Mouse (Mus musculus) macrophage (primary cell): ENCODE data around the gene Isg15. TPM values are rescaled to one million over a fixed set of nuclear protein-coding genes. Genes with fewer than 3 reads are reported as not detected.

Experiments used
- H3K27ac ChIP-seq: fragments of 350-480 bp; formaldehyde crosslinking; 2 replicates; pipeline ENCODE4 v1.9.0; 2021
- H3K36me3 ChIP-seq: fragments of 350-480 bp; formaldehyde crosslinking; 2 replicates; pipeline ENCODE4 v1.9.0; 2021; ENCODE audit errors: inconsistent target
- H3K4me3 ChIP-seq: fragments of 350-480 bp; formaldehyde crosslinking; 2 replicates; pipeline ENCODE4 v1.9.0; 2021; ENCODE audit errors: inconsistent target
- H3K79me2 ChIP-seq: fragments of 350-480 bp; formaldehyde crosslinking; 2 replicates; pipeline ENCODE4 v1.9.0; 2021; ENCODE audit errors: inconsistent target
- WGBS: methylation state at CpG from one replicate; pipeline ENCODE4 v1.1.7; 2026; ENCODE audit warnings: inconsistent platforms; ENCODE audit not compliant: missing documents; 5-methylcytosine and 5-hydroxymethylcytosine counted together
- polyA plus RNA-seq: library from polyadenylated mRNA; stranded (reverse); fragments of 250-400 nt; gene quantifications from 3 replicates; pipeline ENCODE4 v1.2.4, GENCODE M21; 2018; ENCODE audit warnings: inconsistent platforms
- total RNA-seq, 78 experiments: library from RNA; depleted of rRNA; stranded (reverse); fragments of 250-400 nt; gene quantifications; 1 replicate in 9 of 78; 2 replicates in 24 of 78; 3 replicates in 43 of 78; 4 replicates in 2 of 78; pipeline ENCODE4 v1.2.4; 2018; ENCODE audit warnings: inconsistent platforms in 56 of 78

The Isg15 gene
- total RNA-seq (2018; cell fraction: chromatin; rRNA removed), result 100 to 1,000 TPM in 17 of 26 experiments, 10 to 100 TPM in 7, 1 to 10 TPM in 2; 8.7 to 297 (median 169) TPM
- total RNA-seq (2018; cell fraction: cytosol; rRNA removed), result 1,000 to 10,000 TPM in 14 of 26 experiments, 100 to 1,000 TPM in 11, 10 to 100 TPM in 1; 99.2 to 2,982 (median 1,363) TPM
- total RNA-seq (2018; cell fraction: nucleus; rRNA removed), result 1,000 to 10,000 TPM in 9 of 26 experiments, 100 to 1,000 TPM in 10, 10 to 100 TPM in 7; 24.1 to 1,393 (median 399) TPM
- polyA plus RNA-seq, result 62.5 to 462 TPM (median 183 TPM) in 3 replicates

- H3K79me2 ChIP-seq, result peaks cover 41% of the 10 kb centered on the region
- 24% methylated on average over 10 of the region's 10 CpGs for WGBS
- peak within 1 kb of the TSS; percentile 53 for H3K4me3 ChIP-seq
- 0 out of 2 replicates have a peak, but pooled peaks cover 6% of the 10 kb centered on the region for H3K36me3 ChIP-seq
- peak within 1 kb of the TSS; percentile 68 for H3K27ac ChIP-seq
These were observed at the start of gene Isg15 for GRCm38 (mm10) chr4:156200623-156201475. Gene Isg15, minus strand, starts transcription at chr4:156200818.

- H3K27ac ChIP-seq, result no peak overlapping the region
- 75% methylated on average over 11 of the region's 11 CpGs for WGBS
These were observed 48.9 kb upstream of the Isg15 start for GRCm38 (mm10) chr4:156249567-156249966.

GRCm38 (mm10) chr4:156236651-156237447 lies 36.2 kb upstream of the Isg15 start:
- Histone ChIP-seq H3K27ac (no peak overlapping the region), H3K4me3 (peak overlapping the region; percentile 27; the same call in 1 of the 2 replicates), H3K36me3 (peaks cover 54% of the 10 kb centered on the region), H3K79me2 (peaks cover 35% of the 10 kb centered on the region; the same call in 1 of the 2 replicates)
- 65% methylated on average over 33 of the region's 60 CpGs for WGBS

More at GRCm38 (mm10) chr4:156249567-156249966, 48.9 kb upstream of the Isg15 start:
- Histone ChIP-seq H3K36me3 (peaks cover 38% of the 10 kb centered on the region), H3K4me3 (no peak overlapping the region), H3K79me2 (no peaks in the 10 kb centered on the region)

- peaks cover 54% of the 10 kb centered on the region for H3K36me3 ChIP-seq
- H3K27ac ChIP-seq, result peak within 1 kb of the TSS; percentile 45
- WGBS, result 1% methylated on average over 82 of the region's 90 CpGs
- peak within 1 kb of the TSS; percentile 46 for H3K4me3 ChIP-seq
- peaks cover 35% of the 10 kb centered on the region; the same call in 1 of the 2 replicates for H3K79me2 ChIP-seq
These were observed 35.4 kb upstream of the Isg15 start, which contains the start of gene Noc2l for GRCm38 (mm10) chr4:156235808-156236533. Gene Noc2l, plus strand, starts transcription at chr4:156236010.

GRCm38 (mm10) chr4:156235360-156235770 lies 34.7 kb upstream of the Isg15 start:
- Histone ChIP-seq H3K79me2 (peaks cover 34% of the 10 kb centered on the region; the same call in 1 of the 2 replicates), H3K27ac (peak overlapping the region; percentile 45), H3K4me3 (peak overlapping the region; percentile 46), H3K36me3 (peaks cover 53% of the 10 kb centered on the region)
- WGBS, result 0% methylated on average over 15 of the region's 15 CpGs

- WGBS, result under 1% methylated on average over 36 of the region's 48 CpGs
- peaks cover 51% of the 10 kb centered on the region for H3K36me3 ChIP-seq
- H3K27ac ChIP-seq, result peak within 1 kb of the TSS; percentile 45
These were observed 34.1 kb upstream of the Isg15 start, which contains the start of gene Plekhn1 for GRCm38 (mm10) chr4:156234701-156235213. Gene Plekhn1, minus strand, starts transcription at chr4:156234857.

GRCm38 (mm10) chr4:156234021-156234501 lies 33.4 kb upstream of the Isg15 start:
- WGBS, result 10% methylated on average over 11 of the region's 17 CpGs
- Histone ChIP-seq H3K79me2 (peaks cover 21% of the 10 kb centered on the region; the same call in 1 of the 2 replicates), H3K4me3 (peak overlapping the region; percentile 51), H3K27ac (peak overlapping the region; percentile 27; the same call in 1 of the 2 replicates), H3K36me3 (peaks cover 44% of the 10 kb centered on the region)

More at GRCm38 (mm10) chr4:156234701-156235213, 34.1 kb upstream of the Isg15 start, which contains the start of gene Plekhn1:
- Histone ChIP-seq H3K4me3 (peak within 1 kb of the TSS; percentile 51), H3K79me2 (peaks cover 28% of the 10 kb centered on the region; the same call in 1 of the 2 replicates)

GRCm38 (mm10) chr4:156228393-156229024 lies 27.9 kb upstream of the Isg15 start:
- WGBS, result 48% methylated on average over 12 of the region's 12 CpGs
- Histone ChIP-seq H3K4me3 (peak overlapping the region; percentile 37), H3K36me3 (peaks cover 40% of the 10 kb centered on the region; the same call in 1 of the 2 replicates), H3K27ac (peak overlapping the region; percentile 60), H3K79me2 (peaks cover 11% of the 10 kb centered on the region; the same call in 1 of the 2 replicates)

- Histone ChIP-seq H3K36me3 (peaks cover 45% of the 10 kb centered on the region; the same call in 1 of the 2 replicates), H3K79me2 (peaks cover 11% of the 10 kb centered on the region; the same call in 1 of the 2 replicates), H3K4me3 (peak overlapping the region; percentile 37), H3K27ac (peak overlapping the region; percentile 60)
- whole genome bisulfite sequencing, result 60% methylated on average over 15 of the region's 18 CpGs
These were observed 27.3 kb upstream of the Isg15 start for GRCm38 (mm10) chr4:156227752-156228392.

GRCm38 (mm10) chr4:156224276-156224675 lies 23.7 kb upstream of the Isg15 start:
- peaks cover 37% of the 10 kb centered on the region; the same call in 1 of the 2 replicates for H3K36me3 ChIP-seq
- no peak overlapping the region for H3K27ac ChIP-seq
- no peak overlapping the region for H3K4me3 ChIP-seq
- 91% methylated on average over 2 of the region's 2 CpGs for WGBS
- H3K79me2 ChIP-seq, result peaks cover 11% of the 10 kb centered on the region; the same call in 1 of the 2 replicates

- Histone ChIP-seq H3K36me3 (peaks cover 36% of the 10 kb centered on the region; the same call in 1 of the 2 replicates), H3K79me2 (no peaks in the 10 kb centered on the region), H3K27ac (no peak overlapping the region), H3K4me3 (no peak overlapping the region)
- 92% methylated on average over 11 of the region's 11 CpGs for WGBS
These were observed 19.3 kb upstream of the Isg15 start for GRCm38 (mm10) chr4:156219936-156220335.

- Histone ChIP-seq H3K36me3 (peaks cover 17% of the 10 kb centered on the region; the same call in 1 of the 2 replicates), H3K27ac (no peak overlapping the region), H3K4me3 (no peak overlapping the region), H3K79me2 (no peaks in the 10 kb centered on the region)
- 93% methylated on average over 14 of the region's 16 CpGs for WGBS
These were observed 17.2 kb upstream of the Isg15 start for GRCm38 (mm10) chr4:156217838-156218237.
